Comparison of ENCODE assay signal across 8 mouse cellular contexts in genomic region chr5:38684164-38684911, GRCm38 (mm10). TPM values are rescaled to one million over a fixed set of nuclear protein-coding genes. Genes with fewer than 3 reads are reported as not detected.
DNase-seq lines count a peak whose midpoint lies in the region; ATAC-seq and TF ChIP-seq lines count a peak whose summit lies in the region.

Zfp518b (minus strand) TSS chr5:38684826.

- peak; percentile 94 for ATAC-seq in forebrain, embryonic 15.5 days (replicated peaks)
- peak; percentile 93 for ATAC-seq in liver, postnatal 0 days
- ATAC-seq in neural tube, embryonic 14.5 days (ENCODE audit: low read depth) = peak; percentile 93

- H3K4me2 ChIP-seq in forebrain, embryonic 15.5 days (replicated peaks) = peak within 1 kb of the TSS; percentile 58
- H3K4me2 ChIP-seq in liver, postnatal 0 days (ENCODE audit: low read depth, low read length) = peak within 1 kb of the TSS; percentile 90
- H3K4me2 ChIP-seq in neural tube, embryonic 14.5 days (ENCODE audit: low read depth, low read length) = peak within 1 kb of the TSS; percentile 57

- H3K9me3 ChIP-seq in ES-Bruce4 (replicated peaks; ENCODE audit: control insufficient read depth, insufficient read depth, low read length, poor library complexity, severe bottlenecking) = no peaks in the 10 kb centered on the region
- H3K9me3 ChIP-seq in forebrain, embryonic 15.5 days = no peaks in the 10 kb centered on the region
- no peaks in the 10 kb centered on the region for H3K9me3 ChIP-seq in liver, postnatal 0 days (ENCODE audit: low read length)
- H3K9me3 ChIP-seq in neural tube, embryonic 14.5 days (ENCODE audit: control insufficient read depth, low read length) = no peaks in the 10 kb centered on the region

- under 1% methylated on average over 83 of the region's 89 CpGs for WGBS in forebrain, embryonic 15.5 days
- under 1% methylated on average over 86 of the region's 89 CpGs for WGBS in liver, postnatal 0 days (ENCODE audit: insufficient replicate concordance)
- under 1% methylated on average over 69 of the region's 89 CpGs for WGBS in neural tube, embryonic 14.5 days

- no peaks in the 10 kb centered on the region for H3K27me3 ChIP-seq in ES-Bruce4 (ENCODE audit: control insufficient read depth, insufficient read depth, low read length, poor library complexity, severe bottlenecking)
- no peaks in the 10 kb centered on the region for H3K27me3 ChIP-seq in forebrain, embryonic 15.5 days
- no peaks in the 10 kb centered on the region for H3K27me3 ChIP-seq in liver, postnatal 0 days (ENCODE audit: insufficient read depth, low read length)
- no peaks in the 10 kb centered on the region for H3K27me3 ChIP-seq in neural tube, embryonic 14.5 days (ENCODE audit: control insufficient read depth, insufficient read depth, low read length)

- peak within 1 kb of the TSS; percentile 88 for H3K9ac ChIP-seq in ES-Bruce4 (ENCODE audit: low read depth, poor library complexity, severe bottlenecking)
- peak within 1 kb of the TSS; percentile 94 for H3K9ac ChIP-seq in forebrain, embryonic 15.5 days (replicated peaks)
- H3K9ac ChIP-seq in liver, postnatal 0 days (replicated peaks) = peak within 1 kb of the TSS; percentile 71
- H3K9ac ChIP-seq in neural tube, embryonic 14.5 days (replicated peaks; ENCODE audit: low read depth, low read length) = peak within 1 kb of the TSS; percentile 92

- H3K27ac ChIP-seq in ES-Bruce4 (ENCODE audit: insufficient read depth, low read length) = peak within 1 kb of the TSS; percentile 41; the same call in 1 of the 2 replicates
- H3K27ac ChIP-seq in forebrain, embryonic 15.5 days (replicated peaks) = peak within 1 kb of the TSS; percentile 90
- H3K27ac ChIP-seq in liver, postnatal 0 days (ENCODE audit: low read depth) = peak within 1 kb of the TSS; percentile 64
- H3K27ac ChIP-seq in neural tube, embryonic 14.5 days (ENCODE audit: low read depth, low read length) = peak within 1 kb of the TSS; percentile 90

- peak; percentile 26 for DNase-seq in c-Kit-positive CD71-positive TER-119-positive erythroid progenitor cells, embryonic 14.5 days (ENCODE audit: low spot score)
- peak; percentile 86 to 90 for DNase-seq in heart, postnatal 14 days
- DNase-seq in layer of hippocampus, adult 11-12 months (ENCODE audit: low spot score) = peak; percentile 65
- DNase-seq in liver, postnatal 0 days = peak; percentile 78
- DNase-seq in telencephalon, adult 2 months (ENCODE audit: low read depth, low spot score) = peak; percentile 22

- H3K4me3 ChIP-seq in ES-Bruce4 (ENCODE audit: low read depth, low read length) = peak within 1 kb of the TSS; percentile 96
- H3K4me3 ChIP-seq in forebrain, embryonic 15.5 days = peak within 1 kb of the TSS; percentile 87
- peak within 1 kb of the TSS; percentile 71 for H3K4me3 ChIP-seq in liver, postnatal 0 days (ENCODE audit: low read depth, low read length)
- peak within 1 kb of the TSS; percentile 73 for H3K4me3 ChIP-seq in neural tube, embryonic 14.5 days (ENCODE audit: low read depth, low read length)

- intact Hi-C loops in heart, postnatal 14 days (cut with DNase I) = no loop called here

- no peak for TF ChIP-seq EP300 in ES-Bruce4 (IDR thresholded peaks at IDR 0.05; ENCODE audit: insufficient read depth, low read depth, low read length)
- TF ChIP-seq EP300 in liver, postnatal 0 days (IDR thresholded peaks at IDR 0.05; ENCODE audit: low read depth) = no peak

- peaks cover 5% of the 10 kb centered on the region for H3K4me1 ChIP-seq in ES-Bruce4 (ENCODE audit: control insufficient read depth, insufficient read depth, low read length)
- peaks cover 18% of the 10 kb centered on the region for H3K4me1 ChIP-seq in forebrain, embryonic 15.5 days
- peaks cover 9% of the 10 kb centered on the region for H3K4me1 ChIP-seq in liver, postnatal 0 days (ENCODE audit: insufficient read depth)
- H3K4me1 ChIP-seq in neural tube, embryonic 14.5 days (ENCODE audit: control insufficient read depth, insufficient read depth, low read length) = peaks cover 8% of the 10 kb centered on the region; the same call in 1 of the 2 replicates

- no peak for TF ChIP-seq CTCF in ES-Bruce4 (IDR thresholded peaks at IDR 0.05; ENCODE audit: low read depth, low read length)
- no peak for TF ChIP-seq CTCF in liver, postnatal 0 days (IDR thresholded peaks at IDR 0.05; ENCODE audit: low read depth)

- H3K36me3 ChIP-seq in ES-Bruce4 (ENCODE audit: control insufficient read depth, insufficient read depth, low read length, poor library complexity, severe bottlenecking) = peaks cover 12% of the 10 kb centered on the region
- H3K36me3 ChIP-seq in forebrain, embryonic 15.5 days = peaks cover 36% of the 10 kb centered on the region
- H3K36me3 ChIP-seq in liver, postnatal 0 days (replicated peaks; ENCODE audit: insufficient read depth, low read length) = peaks cover 6% of the 10 kb centered on the region; the same call in 1 of the 2 replicates
- peaks cover 6% of the 10 kb centered on the region; the same call in 1 of the 2 replicates for H3K36me3 ChIP-seq in neural tube, embryonic 14.5 days (ENCODE audit: control insufficient read depth, insufficient read depth, low read length)

- TF ChIP-seq POLR2A in ES-Bruce4 (IDR thresholded peaks at IDR 0.05; ENCODE audit: insufficient read depth, low read length) = no peak

RNA-seq across cellular contexts. Expression of gene Zfp518b, which starts in this region (rescaled TPM):
- polyA plus RNA-seq in ES-Bruce4 (2011; ENCODE audit: insufficient read depth, insufficient read length, low read depth, missing spikeins) = 21.6 and 26.6 TPM in 2 replicates
- 41.9 and 47.8 TPM in 2 replicates for polyA plus RNA-seq in forebrain, embryonic 15.5 days (2015; fragmentation: Nextera tagmentation; extraction: Ambion mirVana)
- 1 to 10 TPM; 5.2 to 6.4 TPM for total RNA-seq in heart, postnatal 14 days (2021)
- 1.1 and 1.7 TPM in 2 replicates for polyA plus RNA-seq in liver, postnatal 0 days (2015; fragmentation: Nextera tagmentation; extraction: Ambion mirVana)
- 37.5 and 39.4 TPM in 2 replicates for polyA plus RNA-seq in neural tube, embryonic 14.5 days (2014; fragmentation: Nextera tagmentation; extraction: Ambion mirVana)

Comparison
In these comparisons a context has a peak if more than half of its experiments do, and no peak if none do; other contexts are left out.
1. Peak in every context shown above with its lines: DNase-seq, ATAC-seq, H3K4me3 ChIP-seq and H3K27ac ChIP-seq.
2. DNase-seq: peak in every context shown above with its lines; median percentile 88 in heart, postnatal 14 days; 78 in liver, postnatal 0 days; 65 in layer of hippocampus, adult 11-12 months; 26 in c-Kit-positive CD71-positive TER-119-positive erythroid progenitor cells, embryonic 14.5 days; 22 in telencephalon, adult 2 months.